Mouse (Mus musculus) lung, postnatal 0 days (tissue): Measurements from ENCODE around the gene Ldb3. TPM values are rescaled to one million over a fixed set of nuclear protein-coding genes. Genes with fewer than 3 reads are reported as not detected.

Source experiments
- ATAC-seq: fragments of 200-750 bp; cut with Nextera tagmentation; 2 replicates; pipeline ENCODE4 v1.8.0; 2017; ENCODE audit warnings: moderate library complexity
- DNase-seq: peaks from one replicate; pipeline ENCODE4 v3.0.0-alpha.2; 2016; ENCODE audit warnings: low spot score
- H3K27ac ChIP-seq: fragments of 300-500 bp; sonication (generic); 2 replicates; pipeline ENCODE4 v1.5.1; 2014; ENCODE audit warnings: antibody characterized with exemption, mild to moderate bottlenecking, low read length, mixed read lengths
- H3K27me3 ChIP-seq: fragments of 300-500 bp; sonication (generic); replicated peaks from 2 replicates; pipeline ENCODE4 v1.6.1; 2014; ENCODE audit warnings: low read length, mixed read lengths; ENCODE audit not compliant: insufficient read depth
- H3K36me3 ChIP-seq: fragments of 300-500 bp; sonication (generic); 2 replicates; pipeline ENCODE4 v1.6.1; 2014; ENCODE audit warnings: low read length, mixed read lengths; ENCODE audit not compliant: insufficient read depth
- H3K4me1 ChIP-seq: fragments of 300-500 bp; sonication (generic); 2 replicates; pipeline ENCODE4 v1.6.1; 2014; ENCODE audit warnings: antibody characterized with exemption, low read depth, low read length, mixed read lengths; ENCODE audit not compliant: insufficient read depth
- H3K4me2 ChIP-seq: fragments of 300-500 bp; sonication (generic); replicated peaks from 2 replicates; pipeline ENCODE4 v1.6.1; 2014; ENCODE audit warnings: low read depth, mild to moderate bottlenecking, low read length, moderate library complexity, mixed read lengths
- H3K4me3 ChIP-seq: fragments of 300-500 bp; sonication (generic); 2 replicates; pipeline ENCODE4 v1.5.1; 2014; ENCODE audit warnings: low read depth, low read length
- H3K9ac ChIP-seq: fragments of 300-500 bp; sonication (generic); replicated peaks from 2 replicates; pipeline ENCODE4 v1.6.1; 2014; ENCODE audit warnings: low read depth, mild to moderate bottlenecking
- H3K9me3 ChIP-seq: fragments of 300-500 bp; sonication (generic); 2 replicates; pipeline ENCODE4 v1.6.1; 2016; ENCODE audit warnings: low read length, mixed read lengths
- CTCF ChIP-seq: IDR thresholded peaks from 2 replicates; pipeline ENCODE4 v1.5.1; 2016; ENCODE audit warnings: antibody characterized with exemption, mild to moderate bottlenecking
- EP300 ChIP-seq: IDR thresholded peaks from 2 replicates; pipeline ENCODE4 v1.6.1; 2016; ENCODE audit warnings: antibody characterized with exemption, mild to moderate bottlenecking, control low read depth
- WGBS: fragments of 180-500 bp; shearing (Covaris S2); extraction: QIAGEN DNeasy Blood & Tissue Kit; methylation state at CpG from one replicate; pipeline ENCODE4 v1.1.7; 2014; 5-methylcytosine and 5-hydroxymethylcytosine counted together
- polyA plus RNA-seq: library from polyadenylated mRNA; unstranded; fragments of >200 nt; fragmentation: Nextera tagmentation; extraction: Ambion mirVana; gene quantifications from 2 replicates; pipeline ENCODE4 v1.2.1, GENCODE M21; 2015

The Ldb3 gene
- polyA plus RNA-seq, 1 experiment from 2014 or later = 2.6 TPM

GRCm38 (mm10) chr14:34554047-34554446 is 34.4 kb downstream of the Ldb3 start:
- H3K4me1 ChIP-seq = no peaks in the 10 kb centered on the region
- no peaks in the 10 kb centered on the region for H3K27me3 ChIP-seq
- H3K27ac ChIP-seq = no peak overlapping the region
- H3K9me3 ChIP-seq = no peaks in the 10 kb centered on the region
- ATAC-seq (peak; percentile 8; the same call in 1 of the 2 replicates), DNase-seq (peak; percentile 36)
- 31% methylated on average over 3 of the region's 3 CpGs for WGBS
- no peak overlapping the region for H3K9ac ChIP-seq
- TF ChIP-seq EP300 (no peak), CTCF (no peak)
- H3K36me3 ChIP-seq = no peaks in the 10 kb centered on the region
- H3K4me2 ChIP-seq = no peak overlapping the region
- H3K4me3 ChIP-seq = no peak overlapping the region

GRCm38 (mm10) chr14:34553470-34553869 is 35.0 kb downstream of the Ldb3 start:
- Histone ChIP-seq H3K27me3 (no peaks in the 10 kb centered on the region), H3K4me1 (no peaks in the 10 kb centered on the region), H3K9me3 (no peaks in the 10 kb centered on the region), H3K36me3 (no peaks in the 10 kb centered on the region), H3K4me3 (no peak overlapping the region), H3K27ac (no peak overlapping the region), H3K9ac (no peak overlapping the region), H3K4me2 (no peak overlapping the region)
- DNase-seq (no peak), ATAC-seq (no peak)
- 64% methylated on average over 6 of the region's 6 CpGs for WGBS
- TF ChIP-seq CTCF = no peak
- no peak for TF ChIP-seq EP300

- no peak for ATAC-seq
- Histone ChIP-seq H3K4me3 (no peak overlapping the region), H3K27ac (no peak overlapping the region), H3K9me3 (no peaks in the 10 kb centered on the region), H3K4me1 (no peaks in the 10 kb centered on the region), H3K9ac (no peak overlapping the region), H3K27me3 (no peaks in the 10 kb centered on the region), H3K36me3 (no peaks in the 10 kb centered on the region), H3K4me2 (no peak overlapping the region)
- TF ChIP-seq EP300 = no peak
- no peak for TF ChIP-seq CTCF
- WGBS = 91% methylated on average over 5 of the region's 5 CpGs
- no peak for DNase-seq
Observed at GRCm38 (mm10) chr14:34552226-34552625, 36.3 kb downstream of the Ldb3 start.

- DNase-seq (peak; percentile 95), ATAC-seq (peak; percentile 92)
- peak overlapping the region; percentile 98 for H3K4me2 ChIP-seq
- no peaks in the 10 kb centered on the region for H3K27me3 ChIP-seq
- no peak for TF ChIP-seq EP300
- TF ChIP-seq CTCF = peak; percentile 98
- no peaks in the 10 kb centered on the region for H3K4me1 ChIP-seq
- no peaks in the 10 kb centered on the region for H3K36me3 ChIP-seq
- peak overlapping the region; percentile 67 for H3K4me3 ChIP-seq
- H3K9ac ChIP-seq = peak overlapping the region; percentile 73
- H3K27ac ChIP-seq = peak overlapping the region; percentile 82
- 4% methylated on average over 41 of the region's 55 CpGs for WGBS
- H3K9me3 ChIP-seq = no peaks in the 10 kb centered on the region
Observed at GRCm38 (mm10) chr14:34549004-34549671, 39.3 kb downstream of the Ldb3 start.

- Histone ChIP-seq H3K27me3 (no peaks in the 10 kb centered on the region), H3K9ac (peak overlapping the region; percentile 73), H3K4me1 (no peaks in the 10 kb centered on the region), H3K36me3 (no peaks in the 10 kb centered on the region), H3K4me3 (peak overlapping the region; percentile 67), H3K27ac (peak overlapping the region; percentile 82), H3K9me3 (no peaks in the 10 kb centered on the region), H3K4me2 (peak overlapping the region; percentile 98)
- WGBS = 1% methylated on average over 26 of the region's 27 CpGs
- DNase-seq = peak; percentile 88
- TF ChIP-seq EP300 (no peak), CTCF (no peak)
- ATAC-seq = peak; percentile 79
Observed at GRCm38 (mm10) chr14:34548391-34549001, 40.0 kb downstream of the Ldb3 start.

- H3K9ac ChIP-seq = no peak overlapping the region
- no peak for DNase-seq
- H3K4me1 ChIP-seq = no peaks in the 10 kb centered on the region
- no peak for ATAC-seq
- WGBS = 56% methylated on average over 2 of the region's 2 CpGs
- no peaks in the 10 kb centered on the region for H3K9me3 ChIP-seq
- H3K27me3 ChIP-seq = no peaks in the 10 kb centered on the region
- no peaks in the 10 kb centered on the region for H3K36me3 ChIP-seq
- H3K4me2 ChIP-seq = no peak overlapping the region
- H3K27ac ChIP-seq = no peak overlapping the region
- TF ChIP-seq CTCF (no peak), EP300 (no peak)
- H3K4me3 ChIP-seq = no peak overlapping the region
Observed at GRCm38 (mm10) chr14:34544545-34544944, 43.9 kb downstream of the Ldb3 start.
